Mouse (Mus musculus) bone marrow macrophage, adult 2 months (primary cell): ENCODE results near the gene Lamp1. TPM values are rescaled to one million over a fixed set of nuclear protein-coding genes. Genes with fewer than 3 reads are reported as not detected.

Experiments used
- H3K27ac ChIP-seq: 2 replicates; pipeline ENCODE4 v1.5.1; 2012; ENCODE audit warnings: low read depth, low read length; ENCODE audit not compliant: insufficient read depth
- H3K4me1 ChIP-seq: 2 replicates; pipeline ENCODE4 v1.6.1; 2012; ENCODE audit warnings: low read length; ENCODE audit not compliant: control insufficient read depth, insufficient read depth
- H3K4me3 ChIP-seq: 2 replicates; pipeline ENCODE4 v1.5.1; 2012; ENCODE audit warnings: mild to moderate bottlenecking, low read length, moderate library complexity; ENCODE audit not compliant: insufficient read depth
- CTCF ChIP-seq: IDR thresholded peaks from 2 replicates; pipeline ENCODE4 v1.5.1; 2012; ENCODE audit warnings: low read depth, mild to moderate bottlenecking, low read length, moderate library complexity
- POLR2A ChIP-seq: IDR thresholded peaks from 2 replicates; pipeline ENCODE4 v1.6.1; 2012; ENCODE audit warnings: mild to moderate bottlenecking, low read depth, low read length, borderline replicate concordance
- polyA plus RNA-seq: library from polyadenylated mRNA; stranded (reverse); fragments of >200 nt; gene quantifications from 2 replicates; pipeline ENCODE4 v1.2.4, GENCODE M21; 2012; ENCODE audit not compliant: missing spikeins, insufficient read depth, insufficient read length

Lamp1 gene
- polyA plus RNA-seq, 1 experiment: 1,629 TPM

- TF ChIP-seq CTCF: no peak
- TF ChIP-seq POLR2A: no peak
- Histone ChIP-seq H3K4me1 (no peaks in the 10 kb centered on the region), H3K27ac (no peak overlapping the region), H3K4me3 (no peak overlapping the region)
Observed at GRCm38 (mm10) chr8:13190235-13190634, 31.3 kb downstream of the Lamp1 start.

GRCm38 (mm10) chr8:13194818-13195217, 35.9 kb downstream of the Lamp1 start:
- Histone ChIP-seq H3K4me3 (no peak overlapping the region), H3K4me1 (peaks cover 5% of the 10 kb centered on the region; the same call in 1 of the 2 replicates), H3K27ac (no peak overlapping the region)
- TF ChIP-seq CTCF: no peak
- no peak for TF ChIP-seq POLR2A

- H3K4me3 ChIP-seq: no peak overlapping the region
- no peak overlapping the region for H3K27ac ChIP-seq
- no peak for TF ChIP-seq POLR2A
- TF ChIP-seq CTCF: no peak
- peaks cover 10% of the 10 kb centered on the region for H3K4me1 ChIP-seq
Observed at GRCm38 (mm10) chr8:13197493-13197892, 38.5 kb downstream of the Lamp1 start.

GRCm38 (mm10) chr8:13199385-13200061, 40.6 kb downstream of the Lamp1 start:
- TF ChIP-seq CTCF: no peak
- TF ChIP-seq POLR2A: no peak
- peaks cover 15% of the 10 kb centered on the region for H3K4me1 ChIP-seq
- H3K27ac ChIP-seq: no peak overlapping the region
- peak overlapping the region; percentile 75 for H3K4me3 ChIP-seq

GRCm38 (mm10) chr8:13200301-13201012, 41.5 kb downstream of the Lamp1 start, which contains the start of gene Grtp1:
Gene Grtp1, minus strand, starts transcription at chr8:13200620.
- H3K27ac ChIP-seq: no peak within 1 kb of the TSS
- peaks cover 21% of the 10 kb centered on the region for H3K4me1 ChIP-seq
- H3K4me3 ChIP-seq: peak within 1 kb of the TSS; percentile 75
- TF ChIP-seq CTCF (no peak), POLR2A (no peak)

GRCm38 (mm10) chr8:13201013-13201334, 42.0 kb downstream of the Lamp1 start:
- no peak overlapping the region for H3K27ac ChIP-seq
- peaks cover 21% of the 10 kb centered on the region for H3K4me1 ChIP-seq

GRCm38 (mm10) chr8:13202041-13202440, 43.1 kb downstream of the Lamp1 start:
- no peak overlapping the region for H3K4me3 ChIP-seq
- no peak overlapping the region for H3K27ac ChIP-seq
- TF ChIP-seq POLR2A: no peak
- no peak for TF ChIP-seq CTCF
- H3K4me1 ChIP-seq: peaks cover 28% of the 10 kb centered on the region

More at GRCm38 (mm10) chr8:13201013-13201334, 42.0 kb downstream of the Lamp1 start:
- TF ChIP-seq POLR2A (no peak), CTCF (no peak)
- H3K4me3 ChIP-seq: peak overlapping the region; percentile 57

- Histone ChIP-seq H3K4me3 (no peak overlapping the region), H3K4me1 (peaks cover 29% of the 10 kb centered on the region), H3K27ac (no peak overlapping the region)
- no peak for TF ChIP-seq CTCF
- TF ChIP-seq POLR2A: no peak
Observed at GRCm38 (mm10) chr8:13202806-13203205, 43.8 kb downstream of the Lamp1 start.

GRCm38 (mm10) chr8:13203472-13203871, 44.5 kb downstream of the Lamp1 start:
- no peak overlapping the region for H3K4me3 ChIP-seq
- H3K4me1 ChIP-seq: peaks cover 29% of the 10 kb centered on the region
- no peak overlapping the region for H3K27ac ChIP-seq

More at GRCm38 (mm10) chr8:13203472-13203871, 44.5 kb downstream of the Lamp1 start:
- TF ChIP-seq CTCF: no peak
- TF ChIP-seq POLR2A: no peak
